Mouse (Mus musculus) neutrophil, adult 83 days (primary cell): Measurements from ENCODE around the gene Mitd1. TPM values are rescaled to one million over a fixed set of nuclear protein-coding genes. Genes with fewer than 3 reads are reported as not detected.

Source experiments
- total RNA-seq, 2 experiments: library from RNA; stranded (reverse); gene quantifications; one replicate each; pipeline ENCODE4 v1.2.4; 2023

The Mitd1 gene
- total RNA-seq: 10 to 100 TPM in 1 of 2 experiments, 1 to 10 TPM in 1; 9.2 to 12.7 TPM

DNA sequence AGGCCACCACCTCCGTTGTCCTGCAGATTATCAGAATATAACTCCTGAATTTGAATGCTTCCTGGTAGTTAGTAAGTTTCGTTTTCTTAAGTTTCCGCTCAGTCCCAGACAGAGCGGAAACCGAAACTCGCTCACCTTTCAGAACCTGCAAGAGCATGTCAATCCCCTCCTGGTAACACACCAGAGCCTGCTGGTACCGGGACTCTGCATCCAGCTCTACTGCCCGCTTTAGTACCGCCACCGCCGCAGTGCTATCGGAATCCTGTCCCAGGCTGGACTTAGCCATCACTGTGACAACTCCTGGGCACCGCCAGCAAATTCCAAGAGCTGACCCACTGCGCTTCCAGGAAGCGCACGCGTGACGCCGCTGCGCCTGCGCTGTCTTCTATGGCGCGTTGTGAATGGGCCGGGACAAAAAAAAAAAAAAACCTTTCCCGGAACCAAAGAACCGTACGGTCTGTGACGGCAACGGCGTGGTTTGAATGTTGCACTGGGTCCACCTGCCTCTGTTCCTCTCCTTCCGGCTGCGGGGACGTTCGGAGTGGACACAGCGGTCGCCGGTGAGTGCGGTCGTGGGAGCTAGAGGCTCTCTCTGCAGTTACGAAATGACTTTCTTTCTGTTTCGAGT lies at the start of gene Mitd1, which contains the start of gene Mrpl30:
Mitd1 (minus strand) TSS at position 387 of the 628 bp plus-strand sequence.
Mrpl30 (plus strand) TSS at position 453 of the 628 bp plus-strand sequence.

DNA sequence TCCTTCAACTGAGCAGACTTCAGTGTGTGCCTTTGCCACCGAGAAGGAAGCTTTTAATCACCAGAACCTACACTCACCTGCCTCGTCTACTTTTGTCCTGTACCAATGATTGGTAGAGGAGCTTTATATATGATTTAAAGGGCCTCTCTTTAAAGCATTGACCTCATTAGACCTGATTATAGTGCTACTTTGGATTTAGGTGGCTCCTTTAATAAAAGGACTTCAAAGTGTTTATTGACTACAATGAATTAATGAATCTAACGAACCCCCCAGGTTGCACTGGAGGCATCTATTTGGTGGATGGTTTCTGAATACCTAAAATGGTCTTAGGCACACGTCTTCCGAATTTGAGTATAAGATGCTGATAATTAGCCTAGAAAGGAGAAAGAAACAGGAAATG lies 26.2 kb upstream of the Mitd1 start, which contains the start of gene Lyg2:
Lyg2 (minus strand) TSS at position 101 of the 400 bp plus-strand sequence.

DNA sequence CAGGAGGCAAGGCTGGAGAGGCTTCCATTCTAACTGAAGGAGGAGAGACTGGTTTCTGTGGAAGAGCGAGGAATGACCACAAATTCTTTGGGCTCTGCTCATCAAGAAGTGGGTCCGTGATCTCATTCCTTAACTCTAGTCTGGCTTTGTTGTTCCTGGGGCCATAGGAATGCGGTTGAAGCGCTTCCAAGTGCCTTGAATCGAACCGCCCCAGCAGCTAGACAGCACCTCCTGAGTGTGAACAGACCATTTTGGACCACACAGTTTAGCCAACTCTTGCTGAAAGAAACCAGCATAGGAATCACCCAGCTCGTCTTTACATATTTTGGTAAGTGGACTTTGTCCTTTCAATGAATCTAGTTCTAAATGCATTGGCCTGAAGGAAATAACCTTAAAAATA lies 18.5 kb downstream of the Mitd1 start, which contains the start of gene Lipt1:
Lipt1 (plus strand) TSS at position 35 of the 400 bp plus-strand sequence.

DNA sequence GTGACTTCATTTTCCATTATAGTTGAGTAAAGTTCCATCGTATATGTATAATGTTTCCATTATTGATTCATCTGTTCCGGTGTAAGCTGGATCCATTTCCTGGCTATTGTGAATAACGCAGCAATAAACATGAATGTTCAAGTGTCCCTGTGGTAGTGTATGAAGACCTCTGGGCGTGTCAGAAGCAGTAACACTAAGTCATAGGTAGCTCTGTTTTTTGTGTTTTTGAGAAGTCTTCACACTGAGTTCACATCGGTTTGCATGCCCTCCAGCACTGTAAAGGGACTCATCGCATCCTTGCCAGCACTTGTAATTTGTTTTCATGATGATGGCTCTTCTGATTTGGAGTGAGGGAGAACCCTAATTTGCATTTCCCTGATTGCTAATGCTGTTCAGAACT lies 23.9 kb downstream of the Mitd1 start, which contains the start of gene Tsga10:
Tsga10 (minus strand) TSS at position 144 of the 400 bp plus-strand sequence.

Other genes with a start within 250 kb of the Mitd1 start
- under 1 TPM in 1 of 2 experiments, not detected in 1; 0.13 TPM for gene 2010300C02Rik, start 170.3 kb downstream of the Mitd1 start, total RNA-seq
- 1 to 10 TPM; 6.6 to 6.7 TPM for gene Tsga10, start 24.0 kb downstream of the Mitd1 start, total RNA-seq
- gene Lipt1, start 18.7 kb downstream of the Mitd1 start, total RNA-seq: under 1 TPM in 1 of 2 experiments, not detected in 1; 0.61 TPM
- gene Mrpl30, start 66 bp upstream of the Mitd1 start, total RNA-seq: 10 to 100 TPM; 72.6 to 78.0 TPM
- gene Lyg2, start 26.1 kb upstream of the Mitd1 start, total RNA-seq: not detected
- not detected for gene Lyg1, start 67.3 kb upstream of the Mitd1 start, total RNA-seq
- 10 to 100 TPM; 42.7 to 42.9 TPM for gene Txndc9, start 107.5 kb upstream of the Mitd1 start, total RNA-seq
- gene Eif5b, start 107.6 kb upstream of the Mitd1 start, total RNA-seq: 10 to 100 TPM; 17.9 to 20.1 TPM
- 10 to 100 TPM; 30.1 to 35.6 TPM for gene Rev1, start 239.4 kb upstream of the Mitd1 start, total RNA-seq